Mouse (Mus musculus): ENCODE data around the gene Grid2. TPM values are rescaled to one million over a fixed set of nuclear protein-coding genes. Genes with fewer than 3 reads are reported as not detected.

The Grid2 gene
- polyA plus RNA-seq, 1 experiment from 2014 or later = 1.8 TPM

GRCm38 (mm10) chr6:63946721-63947120, 691.0 kb downstream of the Grid2 start:
- ATAC-seq (ENCODE audit: low FRiP score) = no peak
- Histone ChIP-seq H3K4me2 (no peak overlapping the region), H3K4me3 (replicated peaks) (no peak overlapping the region), H3K36me3 (replicated peaks) (no peaks in the 10 kb centered on the region), H3K4me1 (no peaks in the 10 kb centered on the region), H3K27ac (no peak overlapping the region), H3K9ac (no peak overlapping the region), H3K27me3 (no peaks in the 10 kb centered on the region), H3K9me3 (no peaks in the 10 kb centered on the region)
- WGBS = 59% methylated on average over 5 of the region's 5 CpGs

GRCm38 (mm10) chr6:63963789-63964188, 708.1 kb downstream of the Grid2 start:
- Histone ChIP-seq H3K9ac (no peak overlapping the region), H3K4me1 (0 out of 2 replicates have a peak, but pooled peaks cover 3% of the 10 kb centered on the region), H3K4me3 (replicated peaks) (no peak overlapping the region), H3K4me2 (no peak overlapping the region), H3K27me3 (no peaks in the 10 kb centered on the region), H3K9me3 (no peaks in the 10 kb centered on the region), H3K27ac (no peak overlapping the region), H3K36me3 (replicated peaks) (no peaks in the 10 kb centered on the region)
- ATAC-seq (ENCODE audit: low FRiP score) = no peak
- WGBS = 87% methylated on average over 3 of the region's 3 CpGs

GRCm38 (mm10) chr6:63964269-63964668, 708.6 kb downstream of the Grid2 start:
- 0 out of 2 replicates have a peak, but pooled peaks cover 3% of the 10 kb centered on the region for H3K4me1 ChIP-seq
- H3K4me2 ChIP-seq = no peak overlapping the region
- no peak overlapping the region for H3K9ac ChIP-seq
- no peaks in the 10 kb centered on the region for H3K27me3 ChIP-seq
- H3K27ac ChIP-seq = no peak overlapping the region
- WGBS = 80% methylated on average over 6 of the region's 6 CpGs
- H3K4me3 ChIP-seq (replicated peaks) = no peak overlapping the region
- no peaks in the 10 kb centered on the region for H3K9me3 ChIP-seq
- H3K36me3 ChIP-seq (replicated peaks) = no peaks in the 10 kb centered on the region
- no peak for ATAC-seq (ENCODE audit: low FRiP score)

- no peaks in the 10 kb centered on the region for H3K36me3 ChIP-seq (replicated peaks)
- H3K4me2 ChIP-seq = no peak overlapping the region
- no peak overlapping the region for H3K27ac ChIP-seq
- H3K9me3 ChIP-seq = no peaks in the 10 kb centered on the region
- 57% methylated on average over 2 of the region's 2 CpGs for WGBS
- ATAC-seq (ENCODE audit: low FRiP score) = no peak
- H3K4me1 ChIP-seq = 0 out of 2 replicates have a peak, but pooled peaks cover 3% of the 10 kb centered on the region
- no peak overlapping the region for H3K4me3 ChIP-seq (replicated peaks)
- H3K27me3 ChIP-seq = no peaks in the 10 kb centered on the region
- no peak overlapping the region for H3K9ac ChIP-seq
Observed at GRCm38 (mm10) chr6:63964735-63965134, 709.1 kb downstream of the Grid2 start.

DNA sequence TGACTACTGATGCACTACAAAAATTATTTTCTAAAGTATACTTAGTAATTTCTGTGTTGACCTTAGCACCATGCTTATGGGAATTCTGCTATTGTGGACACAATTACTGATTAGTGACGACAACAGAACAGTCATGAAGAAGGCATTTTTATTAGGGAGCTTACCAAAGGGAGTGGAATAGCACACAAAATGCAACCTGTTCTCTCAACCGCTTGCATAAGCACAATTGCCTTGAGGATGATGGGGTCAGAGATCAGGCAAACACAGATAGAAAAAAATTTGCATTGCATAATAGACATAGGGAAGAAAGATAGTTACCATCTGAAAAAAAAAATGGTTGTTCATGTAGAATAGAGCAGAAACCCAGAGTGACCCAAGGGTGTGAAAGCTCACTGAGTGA, 790.4 kb downstream of the Grid2 start:
- whole genome bisulfite sequencing = 76% methylated on average over 2 of the region's 2 CpGs
- Histone ChIP-seq H3K27ac (no peak overlapping the region), H3K27me3 (no peaks in the 10 kb centered on the region), H3K36me3 (replicated peaks) (no peaks in the 10 kb centered on the region), H3K4me3 (replicated peaks) (no peak overlapping the region), H3K9me3 (no peaks in the 10 kb centered on the region), H3K4me2 (no peak overlapping the region), H3K4me1 (no peaks in the 10 kb centered on the region), H3K9ac (no peak overlapping the region)
- no peak for ATAC-seq (ENCODE audit: low FRiP score)

- no peak for ATAC-seq (ENCODE audit: low FRiP score)
- H3K4me1 ChIP-seq = no peaks in the 10 kb centered on the region
- H3K36me3 ChIP-seq (replicated peaks) = no peaks in the 10 kb centered on the region
- H3K4me2 ChIP-seq = no peak overlapping the region
- no peak overlapping the region for H3K4me3 ChIP-seq (replicated peaks)
- no peaks in the 10 kb centered on the region for H3K9me3 ChIP-seq
- no peaks in the 10 kb centered on the region for H3K27me3 ChIP-seq
- H3K9ac ChIP-seq = no peak overlapping the region
- 76% methylated on average over 1 of the region's 1 CpGs for WGBS
- no peak overlapping the region for H3K27ac ChIP-seq
Observed at GRCm38 (mm10) chr6:64046732-64047131, 791.1 kb downstream of the Grid2 start.

- Histone ChIP-seq H3K36me3 (replicated peaks) (no peaks in the 10 kb centered on the region), H3K4me3 (replicated peaks) (no peak overlapping the region), H3K27me3 (no peaks in the 10 kb centered on the region), H3K9me3 (no peaks in the 10 kb centered on the region), H3K27ac (no peak overlapping the region), H3K4me2 (no peak overlapping the region), H3K4me1 (no peaks in the 10 kb centered on the region), H3K9ac (no peak overlapping the region)
- no peak for ATAC-seq (ENCODE audit: low FRiP score)
- 90% methylated on average over 5 of the region's 5 CpGs for WGBS
Observed at GRCm38 (mm10) chr6:64047950-64048349, 792.3 kb downstream of the Grid2 start.

DNA sequence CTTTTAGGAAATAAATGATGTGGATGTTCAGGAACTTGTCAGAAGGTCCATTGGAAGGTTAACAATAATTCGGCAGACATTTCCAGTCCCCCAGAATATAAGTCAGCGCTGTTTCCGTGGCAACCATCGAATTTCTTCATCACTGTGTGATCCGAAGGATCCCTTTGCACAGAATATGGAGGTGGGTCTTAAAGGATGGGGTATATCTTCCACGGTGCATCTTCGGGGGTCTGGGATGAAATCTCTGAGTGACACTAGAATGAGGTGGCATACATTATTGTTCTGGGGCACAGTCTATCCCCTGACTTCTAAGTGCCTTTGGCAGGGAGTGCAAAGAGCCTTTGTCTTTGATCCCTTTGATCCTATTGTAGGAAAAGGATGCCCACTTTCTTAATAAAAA, 808.2 kb downstream of the Grid2 start:
- no peak overlapping the region for H3K9ac ChIP-seq
- WGBS = 81% methylated on average over 7 of the region's 7 CpGs
- H3K36me3 ChIP-seq (replicated peaks) = no peaks in the 10 kb centered on the region
- no peak for ATAC-seq (ENCODE audit: low FRiP score)
- no peak overlapping the region for H3K4me3 ChIP-seq (replicated peaks)
- H3K9me3 ChIP-seq = no peaks in the 10 kb centered on the region
- no peaks in the 10 kb centered on the region for H3K4me1 ChIP-seq
- no peak overlapping the region for H3K4me2 ChIP-seq
- no peak overlapping the region for H3K27ac ChIP-seq
- H3K27me3 ChIP-seq = no peaks in the 10 kb centered on the region

DNA sequence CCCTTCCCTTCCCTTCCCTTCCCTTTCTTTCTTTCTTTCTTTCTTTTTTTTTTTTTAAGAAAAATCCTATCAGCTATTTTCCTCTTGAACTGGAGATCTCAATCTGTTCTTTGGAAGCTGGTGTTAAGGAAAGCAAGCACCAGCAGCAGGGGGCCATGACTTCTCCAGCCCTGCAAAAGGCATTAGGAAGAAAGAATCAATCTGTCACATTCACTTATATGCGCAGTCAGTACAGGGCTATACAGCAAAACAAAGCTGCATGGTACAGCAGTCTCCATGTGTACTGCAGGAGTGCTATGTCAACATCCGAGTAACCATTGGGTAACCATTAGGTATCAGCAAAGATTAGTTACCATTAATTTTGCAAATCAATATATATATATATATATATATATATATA, 809.0 kb downstream of the Grid2 start:
- Histone ChIP-seq H3K27ac (no peak overlapping the region), H3K9ac (no peak overlapping the region), H3K4me2 (no peak overlapping the region), H3K36me3 (replicated peaks) (no peaks in the 10 kb centered on the region), H3K4me1 (no peaks in the 10 kb centered on the region), H3K4me3 (replicated peaks) (no peak overlapping the region), H3K27me3 (no peaks in the 10 kb centered on the region), H3K9me3 (no peaks in the 10 kb centered on the region)
- 68% methylated on average over 2 of the region's 2 CpGs for WGBS
- no peak for ATAC-seq (ENCODE audit: low FRiP score)

DNA sequence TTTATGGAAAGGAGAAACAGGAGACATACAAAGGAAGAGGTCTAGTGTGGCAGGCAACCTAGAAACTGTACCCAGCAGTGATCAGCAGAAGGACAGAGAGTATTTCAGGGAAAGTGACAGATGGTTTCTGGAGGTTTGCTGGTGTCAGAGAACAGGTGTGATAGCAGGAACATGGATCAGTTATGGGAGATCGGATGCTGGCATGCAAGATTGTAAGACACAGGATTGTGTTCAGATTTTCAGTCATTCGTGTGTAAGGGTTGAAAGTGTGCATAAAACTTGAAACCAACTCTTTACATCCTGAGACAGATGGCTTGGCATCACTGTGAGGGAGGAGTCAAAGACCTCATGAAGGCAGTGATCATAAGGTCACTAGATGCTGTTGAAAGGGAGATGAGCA, 817.7 kb downstream of the Grid2 start:
- Histone ChIP-seq H3K4me2 (no peak overlapping the region), H3K36me3 (replicated peaks) (no peaks in the 10 kb centered on the region), H3K9ac (no peak overlapping the region), H3K27me3 (no peaks in the 10 kb centered on the region), H3K4me3 (replicated peaks) (no peak overlapping the region), H3K9me3 (no peaks in the 10 kb centered on the region), H3K27ac (no peak overlapping the region), H3K4me1 (no peaks in the 10 kb centered on the region)
- ATAC-seq (ENCODE audit: low FRiP score) = no peak
- 82% methylated on average over 2 of the region's 2 CpGs for WGBS

GRCm38 (mm10) chr6:64077911-64078310, 822.2 kb downstream of the Grid2 start:
- no peak overlapping the region for H3K9ac ChIP-seq
- no peak overlapping the region for H3K27ac ChIP-seq
- H3K36me3 ChIP-seq (replicated peaks) = no peaks in the 10 kb centered on the region
- no peak overlapping the region for H3K4me3 ChIP-seq (replicated peaks)
- WGBS = 95% methylated on average over 1 of the region's 1 CpGs
- no peak for ATAC-seq (ENCODE audit: low FRiP score)
- no peaks in the 10 kb centered on the region for H3K9me3 ChIP-seq
- H3K4me1 ChIP-seq = no peaks in the 10 kb centered on the region
- H3K4me2 ChIP-seq = no peak overlapping the region
- no peaks in the 10 kb centered on the region for H3K27me3 ChIP-seq

DNA sequence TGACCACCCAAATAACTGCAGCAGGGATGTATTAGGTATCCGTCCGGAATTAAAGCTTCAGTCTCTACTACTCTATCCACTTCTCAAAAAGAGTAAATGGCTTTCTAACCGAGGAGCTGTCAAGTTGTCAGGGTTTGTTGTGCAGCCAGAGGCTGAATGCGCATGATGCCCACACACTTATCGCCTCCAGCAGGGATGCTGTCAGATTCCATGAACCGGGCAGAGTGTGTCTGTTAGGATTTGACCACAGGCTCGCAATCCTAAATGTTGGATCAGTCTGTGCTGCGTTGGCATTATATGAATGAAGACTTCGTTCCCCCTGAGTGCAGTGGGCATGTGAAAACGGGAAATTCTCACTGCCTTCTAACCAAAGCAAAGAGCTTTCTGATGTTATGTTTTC, 843.0 kb downstream of the Grid2 start:
- WGBS = 66% methylated on average over 10 of the region's 10 CpGs
- no peaks in the 10 kb centered on the region for H3K4me1 ChIP-seq
- H3K9ac ChIP-seq = no peak overlapping the region
- H3K4me2 ChIP-seq = no peak overlapping the region
- no peaks in the 10 kb centered on the region for H3K36me3 ChIP-seq (replicated peaks)
- H3K27ac ChIP-seq = no peak overlapping the region
- H3K27me3 ChIP-seq = no peaks in the 10 kb centered on the region
- ATAC-seq (ENCODE audit: low FRiP score) = no peak
- H3K4me3 ChIP-seq (replicated peaks) = no peak overlapping the region
- H3K9me3 ChIP-seq = no peaks in the 10 kb centered on the region

DNA sequence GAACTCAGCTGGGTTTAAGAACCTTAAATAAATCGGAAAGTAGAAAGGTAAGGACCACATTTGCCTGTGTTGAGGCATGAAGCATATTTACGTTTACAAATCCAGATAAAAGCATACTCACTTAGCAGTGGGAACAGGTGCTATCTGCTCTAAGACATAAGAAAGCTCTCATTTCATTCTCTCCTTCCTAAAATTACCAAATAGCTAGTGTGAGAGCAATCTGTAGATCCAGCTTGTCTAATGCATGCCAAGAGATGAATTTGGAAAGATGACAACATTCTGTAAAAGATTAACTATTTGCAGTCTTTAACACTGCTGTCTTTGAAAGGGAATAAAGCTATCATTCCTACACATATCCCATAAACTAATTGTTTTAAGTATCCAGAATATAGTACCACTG, 858.9 kb downstream of the Grid2 start:
- no peak for ATAC-seq (ENCODE audit: low FRiP score)
- H3K4me3 ChIP-seq (replicated peaks) = no peak overlapping the region
- 88% methylated on average over 2 of the region's 2 CpGs for WGBS
- H3K4me1 ChIP-seq = no peaks in the 10 kb centered on the region
- no peak overlapping the region for H3K27ac ChIP-seq
- no peaks in the 10 kb centered on the region for H3K36me3 ChIP-seq (replicated peaks)
- no peak overlapping the region for H3K4me2 ChIP-seq
- H3K9me3 ChIP-seq = no peaks in the 10 kb centered on the region
- no peak overlapping the region for H3K9ac ChIP-seq
- no peaks in the 10 kb centered on the region for H3K27me3 ChIP-seq

- ATAC-seq (ENCODE audit: low FRiP score) = no peak
Observed at GRCm38 (mm10) chr6:64136275-64136674, 880.6 kb downstream of the Grid2 start.

More at GRCm38 (mm10) chr6:64136275-64136674, 880.6 kb downstream of the Grid2 start:
- Histone ChIP-seq H3K27ac (no peak overlapping the region), H3K9me3 (no peaks in the 10 kb centered on the region), H3K27me3 (no peaks in the 10 kb centered on the region), H3K4me3 (replicated peaks) (no peak overlapping the region), H3K9ac (no peak overlapping the region), H3K4me2 (no peak overlapping the region), H3K4me1 (no peaks in the 10 kb centered on the region), H3K36me3 (replicated peaks) (no peaks in the 10 kb centered on the region)
- 54% methylated on average over 9 of the region's 9 CpGs for WGBS

All from forebrain, embryonic 12.5 days (tissue).